Mouse (Mus musculus): Measurements from ENCODE around the gene Ctu2. TPM values are rescaled to one million over a fixed set of nuclear protein-coding genes. Genes with fewer than 3 reads are reported as not detected.

The Ctu2 gene
- polyA plus RNA-seq, 1 experiment from 2014 or later, result 26.7 TPM

GRCm38 (mm10) chr8:122451161-122451703 is 24.7 kb upstream of the Ctu2 start:
- DNase-seq, result no peak
- Histone ChIP-seq H3K4me1 (replicated peaks) (peaks cover 11% of the 10 kb centered on the region; the same call in 1 of the 2 replicates), H3K27ac (no peak overlapping the region), H3K27me3 (peaks cover 40% of the 10 kb centered on the region), H3K4me2 (no peak overlapping the region), H3K9ac (no peak overlapping the region), H3K9me3 (replicated peaks) (no peaks in the 10 kb centered on the region), H3K36me3 (no peaks in the 10 kb centered on the region), H3K4me3 (replicated peaks) (no peak overlapping the region)
- ATAC-seq (ENCODE audit: low read depth), result no peak
- whole genome bisulfite sequencing (ENCODE audit: insufficient replicate concordance), result 62% methylated on average over 7 of the region's 7 CpGs

- Histone ChIP-seq H3K4me3 (replicated peaks) (no peak overlapping the region), H3K4me2 (no peak overlapping the region), H3K36me3 (no peaks in the 10 kb centered on the region), H3K4me1 (replicated peaks) (peaks cover 11% of the 10 kb centered on the region; the same call in 1 of the 2 replicates), H3K27me3 (peaks cover 42% of the 10 kb centered on the region), H3K27ac (no peak overlapping the region), H3K9me3 (replicated peaks) (no peaks in the 10 kb centered on the region), H3K9ac (no peak overlapping the region)
- ATAC-seq (ENCODE audit: low read depth) (no peak), DNase-seq (no peak)
- WGBS (ENCODE audit: insufficient replicate concordance), result 80% methylated on average over 9 of the region's 10 CpGs
Measured at GRCm38 (mm10) chr8:122452154-122452553, 23.8 kb upstream of the Ctu2 start.

- Histone ChIP-seq H3K4me2 (no peak overlapping the region), H3K27me3 (peaks cover 58% of the 10 kb centered on the region), H3K4me3 (replicated peaks) (no peak overlapping the region), H3K9me3 (replicated peaks) (no peaks in the 10 kb centered on the region), H3K4me1 (replicated peaks) (peaks cover 11% of the 10 kb centered on the region; the same call in 1 of the 2 replicates), H3K27ac (no peak overlapping the region), H3K36me3 (no peaks in the 10 kb centered on the region), H3K9ac (no peak overlapping the region)
- 81% methylated on average over 6 of the region's 6 CpGs for WGBS (ENCODE audit: insufficient replicate concordance)
- ATAC-seq (ENCODE audit: low read depth) (no peak), DNase-seq (no peak)
Measured at GRCm38 (mm10) chr8:122454409-122454808, 21.5 kb upstream of the Ctu2 start.

DNA sequence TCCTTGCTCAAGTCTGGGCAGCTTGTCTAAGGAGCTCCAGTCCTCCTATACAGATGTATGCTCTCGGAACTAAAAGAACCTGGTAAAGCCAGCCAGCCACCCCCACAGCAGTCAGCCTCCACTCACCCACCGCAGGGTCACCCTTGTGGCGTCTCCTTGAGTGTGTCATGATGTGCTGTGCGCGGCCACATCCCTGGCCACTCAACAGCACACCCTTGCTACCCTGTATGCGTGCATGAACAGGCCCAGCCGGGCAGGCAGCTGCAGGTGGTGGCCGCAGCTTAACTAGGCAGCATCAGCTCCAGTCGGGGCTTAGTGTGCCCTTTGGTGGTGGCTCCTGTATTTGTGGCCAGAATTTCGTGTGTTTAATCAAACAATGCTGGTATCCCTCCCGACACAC is 18.8 kb upstream of the Ctu2 start:
- H3K4me3 ChIP-seq (replicated peaks), result no peak overlapping the region
- 64% methylated on average over 11 of the region's 11 CpGs for WGBS (ENCODE audit: insufficient replicate concordance)
- peaks cover 35% of the 10 kb centered on the region for H3K4me1 ChIP-seq (replicated peaks)
- ATAC-seq (ENCODE audit: low read depth), result no peak
- no peak overlapping the region for H3K27ac ChIP-seq
- H3K9me3 ChIP-seq (replicated peaks), result no peaks in the 10 kb centered on the region
- no peak for DNase-seq
- no peak overlapping the region for H3K4me2 ChIP-seq
- H3K27me3 ChIP-seq, result peaks cover 80% of the 10 kb centered on the region
- H3K9ac ChIP-seq, result no peak overlapping the region
- H3K36me3 ChIP-seq, result no peaks in the 10 kb centered on the region

GRCm38 (mm10) chr8:122459218-122459900 is 16.6 kb upstream of the Ctu2 start:
- peak overlapping the region; percentile 64; the same call in 1 of the 2 replicates for H3K4me2 ChIP-seq
- ATAC-seq (ENCODE audit: low read depth), result no peak
- H3K27me3 ChIP-seq, result peaks cover 84% of the 10 kb centered on the region
- WGBS (ENCODE audit: insufficient replicate concordance), result 46% methylated on average over 6 of the region's 6 CpGs
- H3K9ac ChIP-seq, result no peak overlapping the region
- H3K36me3 ChIP-seq, result no peaks in the 10 kb centered on the region
- peaks cover 50% of the 10 kb centered on the region for H3K4me1 ChIP-seq (replicated peaks)
- no peak overlapping the region for H3K4me3 ChIP-seq (replicated peaks)
- no peaks in the 10 kb centered on the region for H3K9me3 ChIP-seq (replicated peaks)
- H3K27ac ChIP-seq, result no peak overlapping the region
- no peak for DNase-seq

DNA sequence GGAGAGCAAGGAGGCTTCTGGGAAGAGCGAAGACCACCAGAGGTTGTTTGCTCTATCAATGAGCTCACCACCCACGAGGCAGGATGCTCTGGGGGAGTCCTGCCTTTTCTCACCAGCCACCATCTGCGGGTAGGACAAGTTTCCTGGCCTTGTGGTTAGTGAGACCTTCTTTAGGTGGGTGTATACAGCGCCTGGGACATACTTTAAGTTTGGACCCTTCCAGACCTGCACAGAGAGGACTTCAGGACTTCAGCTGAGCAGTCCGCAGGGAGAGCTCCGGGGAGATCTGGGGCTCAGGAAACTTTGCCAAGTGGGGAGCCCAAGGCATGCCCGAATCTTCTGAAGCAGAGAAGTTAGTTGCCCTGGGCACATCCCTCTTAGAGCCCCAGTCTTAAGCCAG is 16.0 kb upstream of the Ctu2 start:
- 15% methylated on average over 7 of the region's 7 CpGs for WGBS (ENCODE audit: insufficient replicate concordance)
- no peak for DNase-seq
- no peak for ATAC-seq (ENCODE audit: low read depth)
- no peak overlapping the region for H3K9ac ChIP-seq
- peak overlapping the region; percentile 64 for H3K4me2 ChIP-seq
- peaks cover 51% of the 10 kb centered on the region for H3K4me1 ChIP-seq (replicated peaks)
- peak overlapping the region; percentile 43 for H3K4me3 ChIP-seq (replicated peaks)
- H3K9me3 ChIP-seq (replicated peaks), result no peaks in the 10 kb centered on the region
- H3K27me3 ChIP-seq, result peaks cover 78% of the 10 kb centered on the region
- no peak overlapping the region for H3K27ac ChIP-seq
- no peaks in the 10 kb centered on the region for H3K36me3 ChIP-seq

DNA sequence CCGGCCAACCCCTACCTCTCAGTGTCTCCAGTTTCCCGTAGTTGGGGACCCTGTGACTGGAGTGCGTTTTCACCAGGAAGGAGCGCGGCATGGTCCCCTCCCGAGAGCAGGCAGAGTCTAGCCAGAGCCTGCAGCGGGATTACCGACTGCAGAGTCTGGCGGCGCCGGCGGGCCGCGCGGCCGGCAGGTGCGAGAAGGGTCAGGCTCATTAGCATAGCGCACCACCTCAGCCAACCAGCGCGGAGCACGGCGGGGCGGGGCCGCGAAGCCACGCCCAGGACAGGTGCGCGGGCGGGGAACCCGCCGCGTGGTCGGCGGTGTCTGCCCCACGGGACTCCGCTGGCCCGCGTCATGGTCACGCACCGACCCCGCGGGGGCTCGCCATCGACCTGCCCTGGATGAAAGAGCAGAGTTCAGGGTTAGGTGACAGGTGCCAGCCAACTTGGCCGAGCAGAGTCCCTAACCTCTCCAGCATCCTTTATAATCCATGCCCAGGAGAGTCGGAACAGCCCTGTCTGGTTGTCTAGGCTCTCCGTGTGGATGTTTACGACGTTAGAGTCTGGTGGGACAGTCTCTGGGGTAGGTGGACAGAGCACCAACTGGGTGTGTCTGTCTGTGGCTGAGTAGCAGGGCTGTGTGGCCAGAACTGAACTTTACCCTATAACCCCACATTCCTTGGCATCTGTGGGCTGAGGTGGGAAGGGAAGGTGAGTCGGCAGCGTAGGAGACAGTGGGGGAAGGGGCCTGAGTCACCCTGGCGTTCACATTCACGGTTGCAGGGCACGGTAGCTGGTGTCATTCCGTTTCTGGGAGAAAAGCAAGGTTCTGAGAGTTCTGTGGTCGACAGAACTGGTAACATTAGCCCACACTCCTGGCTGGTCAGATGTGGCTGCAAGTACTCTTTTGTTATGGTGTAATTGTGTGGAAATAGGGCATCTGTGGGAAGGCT is 15.1 kb upstream of the Ctu2 start, which contains the start of gene Snai3:
Snai3 (minus strand) TSS at position 210 of the 949 bp plus-strand sequence.
- H3K4me2 ChIP-seq, result peak within 1 kb of the TSS; percentile 64
- no peak within 1 kb of the TSS for H3K27ac ChIP-seq
- DNase-seq (peak; percentile 42), ATAC-seq (ENCODE audit: low read depth) (peak; percentile 63)
- no peaks in the 10 kb centered on the region for H3K9me3 ChIP-seq (replicated peaks)
- peaks cover 55% of the 10 kb centered on the region for H3K4me1 ChIP-seq (replicated peaks)
- H3K9ac ChIP-seq, result no peak within 1 kb of the TSS
- peak within 1 kb of the TSS; percentile 43 for H3K4me3 ChIP-seq (replicated peaks)
- WGBS (ENCODE audit: insufficient replicate concordance), result 5% methylated on average over 56 of the region's 56 CpGs
- peaks cover 73% of the 10 kb centered on the region for H3K27me3 ChIP-seq
- no peaks in the 10 kb centered on the region for H3K36me3 ChIP-seq

- peaks cover under 1% of the 10 kb centered on the region for H3K36me3 ChIP-seq
- no peak for ATAC-seq (ENCODE audit: low read depth)
- no peak overlapping the region for H3K27ac ChIP-seq
- H3K27me3 ChIP-seq, result peaks cover 65% of the 10 kb centered on the region
- peaks cover 55% of the 10 kb centered on the region for H3K4me1 ChIP-seq (replicated peaks)
- no peak overlapping the region for H3K4me2 ChIP-seq
- H3K9ac ChIP-seq, result no peak overlapping the region
- no peaks in the 10 kb centered on the region for H3K9me3 ChIP-seq (replicated peaks)
- no peak for DNase-seq
- 63% methylated on average over 11 of the region's 11 CpGs for WGBS (ENCODE audit: insufficient replicate concordance)
- H3K4me3 ChIP-seq (replicated peaks), result no peak overlapping the region
Measured at GRCm38 (mm10) chr8:122461473-122462148, 14.3 kb upstream of the Ctu2 start.

GRCm38 (mm10) chr8:122462510-122462909 is 13.4 kb upstream of the Ctu2 start:
- 51% methylated on average over 8 of the region's 8 CpGs for WGBS (ENCODE audit: insufficient replicate concordance)
- Histone ChIP-seq H3K9me3 (replicated peaks) (no peaks in the 10 kb centered on the region), H3K4me1 (replicated peaks) (peaks cover 55% of the 10 kb centered on the region), H3K27ac (no peak overlapping the region), H3K27me3 (peaks cover 56% of the 10 kb centered on the region), H3K9ac (no peak overlapping the region), H3K4me2 (no peak overlapping the region), H3K36me3 (peaks cover 8% of the 10 kb centered on the region), H3K4me3 (replicated peaks) (no peak overlapping the region)
- DNase-seq (no peak), ATAC-seq (ENCODE audit: low read depth) (no peak)

- 16% methylated on average over 12 of the region's 12 CpGs for WGBS (ENCODE audit: insufficient replicate concordance)
- H3K27ac ChIP-seq, result peak overlapping the region; percentile 63
- no peak overlapping the region for H3K9ac ChIP-seq
- peak overlapping the region; percentile 17; the same call in 1 of the 2 replicates for H3K4me2 ChIP-seq
- no peaks in the 10 kb centered on the region for H3K9me3 ChIP-seq (replicated peaks)
- ATAC-seq (ENCODE audit: low read depth) (no peak), DNase-seq (no peak)
- no peak overlapping the region for H3K4me3 ChIP-seq (replicated peaks)
- peaks cover 42% of the 10 kb centered on the region for H3K27me3 ChIP-seq
- H3K4me1 ChIP-seq (replicated peaks), result peaks cover 55% of the 10 kb centered on the region
- H3K36me3 ChIP-seq, result peaks cover 15% of the 10 kb centered on the region
Measured at GRCm38 (mm10) chr8:122463651-122464640, 12.0 kb upstream of the Ctu2 start.

All from liver, embryonic 13.5 days (tissue).